Mouse (Mus musculus) forebrain, embryonic 15.5 days (tissue): ENCODE data around the gene Myadm. TPM values are rescaled to one million over a fixed set of nuclear protein-coding genes. Genes with fewer than 3 reads are reported as not detected.
"Not testable (repeated sequence)": the region's sequence is repeated elsewhere in the genome, so short reads cannot be mapped to it uniquely, and the experiment has no call there.

Experiments used
- ATAC-seq: fragments of 200-750 bp; cut with Nextera tagmentation; replicated peaks from 2 replicates; pipeline ENCODE4 v1.8.0; 2017; ENCODE audit warnings: mild to moderate bottlenecking, moderate TSS enrichment, moderate library complexity
- H3K27ac ChIP-seq: fragments of 300-500 bp; sonication (generic); replicated peaks from 2 replicates; pipeline ENCODE4 v1.5.1; 2015; ENCODE audit warnings: mild to moderate bottlenecking, inconsistent platforms
- H3K27me3 ChIP-seq: fragments of 300-500 bp; sonication (generic); 2 replicates; pipeline ENCODE4 v1.6.1; 2015; ENCODE audit warnings: inconsistent platforms
- H3K36me3 ChIP-seq: fragments of 300-500 bp; sonication (generic); 2 replicates; pipeline ENCODE4 v1.6.1; 2015; ENCODE audit warnings: mild to moderate bottlenecking, inconsistent platforms
- H3K4me1 ChIP-seq: fragments of 300-500 bp; sonication (generic); 2 replicates; pipeline ENCODE4 v1.6.1; 2015; ENCODE audit warnings: inconsistent platforms
- H3K4me2 ChIP-seq: fragments of 300-500 bp; sonication (generic); replicated peaks from 2 replicates; pipeline ENCODE4 v1.6.1; 2015; ENCODE audit warnings: mild to moderate bottlenecking, inconsistent platforms
- H3K4me3 ChIP-seq: fragments of 300-500 bp; sonication (generic); 2 replicates; pipeline ENCODE4 v1.5.1; 2015; ENCODE audit warnings: mild to moderate bottlenecking, inconsistent platforms
- H3K9ac ChIP-seq: fragments of 300-500 bp; sonication (generic); replicated peaks from 2 replicates; pipeline ENCODE4 v1.6.1; 2015; ENCODE audit warnings: mild to moderate bottlenecking, inconsistent platforms
- H3K9me3 ChIP-seq: fragments of 300-500 bp; sonication (generic); 2 replicates; pipeline ENCODE4 v1.6.1; 2016; ENCODE audit warnings: inconsistent platforms
- WGBS: fragments of 180-500 bp; shearing (Covaris S2); methylation state at CpG from one replicate; pipeline ENCODE4 v1.1.7; 2015; ENCODE audit warnings: mixed read lengths; 5-methylcytosine and 5-hydroxymethylcytosine counted together
- polyA plus RNA-seq: library from polyadenylated mRNA; unstranded; fragments of >200 nt; fragmentation: Nextera tagmentation; extraction: Ambion mirVana; gene quantifications from 2 replicates; pipeline ENCODE4 v1.2.1, GENCODE M21; 2015

Gene Myadm
- polyA plus RNA-seq, 1 experiment from 2014 or later: 19.6 TPM

DNA sequence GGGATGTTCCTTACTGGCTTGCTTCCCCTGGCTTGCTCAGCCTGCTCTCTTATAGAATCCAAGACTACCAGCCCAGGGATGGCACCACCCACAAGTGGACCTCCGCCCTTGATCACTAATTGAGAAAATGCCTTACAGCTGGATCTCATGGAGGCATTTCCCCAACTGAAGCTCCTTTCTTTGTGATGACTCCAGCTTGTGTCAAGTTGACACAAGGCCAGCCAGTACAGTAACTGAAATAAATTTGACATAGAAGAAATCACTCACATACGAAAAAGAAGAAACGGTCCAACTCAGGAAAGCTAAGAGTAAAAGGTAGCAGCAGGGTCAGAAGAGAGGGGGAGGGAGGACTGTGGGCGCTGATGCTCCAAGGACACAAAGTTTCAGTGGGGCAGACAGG, 12.1 kb upstream of the Myadm start:
- not testable (repeated sequence) for H3K4me3 ChIP-seq, H3K9ac ChIP-seq, H3K36me3 ChIP-seq, H3K4me1 ChIP-seq, H3K4me2 ChIP-seq, ATAC-seq, H3K9me3 ChIP-seq, H3K27ac ChIP-seq, H3K27me3 ChIP-seq
- WGBS: 28% methylated on average over 4 of the region's 4 CpGs

- WGBS: 61% methylated on average over 5 of the region's 5 CpGs
Measured at GRCm38 (mm10) chr7:3280080-3280653, 8.7 kb upstream of the Myadm start.

GRCm38 (mm10) chr7:3280654-3281153, 8.2 kb upstream of the Myadm start:
- Histone ChIP-seq H3K36me3 (no peaks in the 10 kb centered on the region), H3K4me2 (no peak overlapping the region), H3K4me1 (no peaks in the 10 kb centered on the region), H3K27ac (no peak overlapping the region), H3K27me3 (no peaks in the 10 kb centered on the region), H3K9ac (no peak overlapping the region), H3K4me3 (no peak overlapping the region), H3K9me3 (no peaks in the 10 kb centered on the region)
- no peak for ATAC-seq
- 44% methylated on average over 8 of the region's 8 CpGs for WGBS

More at GRCm38 (mm10) chr7:3280080-3280653, 8.7 kb upstream of the Myadm start:
- H3K36me3 ChIP-seq: no peaks in the 10 kb centered on the region
- no peak for ATAC-seq
- no peak overlapping the region for H3K4me2 ChIP-seq
- no peaks in the 10 kb centered on the region for H3K27me3 ChIP-seq
- H3K4me3 ChIP-seq: no peak overlapping the region
- no peak overlapping the region for H3K9ac ChIP-seq
- H3K27ac ChIP-seq: no peak overlapping the region
- no peaks in the 10 kb centered on the region for H3K9me3 ChIP-seq
- no peaks in the 10 kb centered on the region for H3K4me1 ChIP-seq

DNA sequence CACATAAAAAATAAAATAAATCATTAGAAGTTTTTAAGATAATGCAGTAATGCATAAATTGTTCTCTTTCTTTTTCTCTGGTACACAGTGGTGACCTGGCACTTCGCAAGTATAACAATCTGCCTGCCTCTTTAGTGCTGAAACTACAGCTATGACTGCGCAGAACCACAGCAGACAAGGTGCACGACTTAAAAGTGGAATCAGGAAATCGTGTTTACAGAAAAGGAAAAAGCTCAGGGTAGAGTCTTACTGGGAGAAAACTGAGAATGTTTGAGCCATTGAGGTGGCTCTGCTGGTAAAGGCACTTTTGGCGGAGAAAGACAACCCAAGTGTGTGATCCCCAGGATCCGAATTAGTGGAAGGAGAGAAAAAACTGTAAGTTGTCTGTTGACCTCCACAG, 7.1 kb upstream of the Myadm start:
- Histone ChIP-seq H3K4me3 (no peak overlapping the region), H3K4me1 (no peaks in the 10 kb centered on the region), H3K4me2 (no peak overlapping the region), H3K27me3 (no peaks in the 10 kb centered on the region), H3K9me3 (no peaks in the 10 kb centered on the region), H3K27ac (no peak overlapping the region), H3K36me3 (no peaks in the 10 kb centered on the region), H3K9ac (no peak overlapping the region)
- no peak for ATAC-seq
- 88% methylated on average over 6 of the region's 6 CpGs for WGBS

DNA sequence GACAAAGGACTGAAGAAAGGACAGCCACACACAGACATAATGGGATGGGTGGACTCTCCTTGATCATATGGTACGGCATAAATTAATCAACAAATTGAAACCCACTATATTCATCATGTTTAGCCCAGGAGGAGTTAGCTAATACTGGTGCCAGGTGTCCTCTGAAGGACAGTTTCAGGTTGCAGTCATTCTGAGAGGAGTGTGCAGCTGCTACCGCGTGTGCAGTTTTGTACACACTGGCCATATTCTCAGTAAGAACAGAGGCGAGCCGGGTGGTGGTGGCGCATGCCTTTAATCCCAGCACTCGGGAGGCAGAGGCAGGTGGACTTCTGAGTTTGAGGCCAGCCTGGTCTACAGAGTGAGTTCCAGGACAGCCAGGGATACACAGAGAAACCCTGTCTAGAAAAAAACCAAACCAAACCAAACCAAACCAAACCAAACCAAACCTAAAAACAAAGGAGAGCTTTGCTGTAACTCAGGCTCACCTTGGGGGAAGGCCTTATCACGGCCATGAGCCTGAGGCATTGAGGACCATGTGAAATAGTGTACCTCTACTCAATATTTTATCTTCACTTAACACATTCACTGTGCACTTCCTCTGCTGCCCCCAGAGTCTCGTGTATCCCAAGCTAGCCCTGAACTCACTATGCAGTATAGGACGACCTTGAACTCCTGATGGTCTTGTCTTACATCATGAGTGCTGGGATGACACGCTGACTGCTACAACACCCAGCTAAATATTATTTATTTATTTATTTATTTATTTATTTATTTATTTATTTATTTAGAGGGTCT, 5.6 kb upstream of the Myadm start:
- Histone ChIP-seq H3K36me3 (no peaks in the 10 kb centered on the region), H3K4me2 (no peak overlapping the region), H3K27me3 (no peaks in the 10 kb centered on the region), H3K4me1 (no peaks in the 10 kb centered on the region), H3K9ac (no peak overlapping the region), H3K9me3 (no peaks in the 10 kb centered on the region), H3K27ac (no peak overlapping the region), H3K4me3 (no peak overlapping the region)
- ATAC-seq: no peak
- WGBS: 89% methylated on average over 11 of the region's 11 CpGs

GRCm38 (mm10) chr7:3284604-3285003, 4.3 kb upstream of the Myadm start:
- WGBS: 86% methylated on average over 10 of the region's 10 CpGs
- Histone ChIP-seq H3K4me2 (no peak overlapping the region), H3K4me1 (peaks cover 6% of the 10 kb centered on the region), H3K4me3 (no peak overlapping the region), H3K36me3 (no peaks in the 10 kb centered on the region), H3K27ac (no peak overlapping the region), H3K9me3 (no peaks in the 10 kb centered on the region), H3K9ac (no peak overlapping the region), H3K27me3 (no peaks in the 10 kb centered on the region)
- ATAC-seq: no peak

- Histone ChIP-seq H3K4me3 (no peak overlapping the region), H3K4me1 (peaks cover 21% of the 10 kb centered on the region), H3K4me2 (no peak overlapping the region), H3K36me3 (no peaks in the 10 kb centered on the region), H3K27ac (no peak overlapping the region), H3K9me3 (no peaks in the 10 kb centered on the region), H3K9ac (no peak overlapping the region), H3K27me3 (no peaks in the 10 kb centered on the region)
- no peak for ATAC-seq
- 91% methylated on average over 5 of the region's 5 CpGs for WGBS
Measured at GRCm38 (mm10) chr7:3286036-3286435, 2.8 kb upstream of the Myadm start.

DNA sequence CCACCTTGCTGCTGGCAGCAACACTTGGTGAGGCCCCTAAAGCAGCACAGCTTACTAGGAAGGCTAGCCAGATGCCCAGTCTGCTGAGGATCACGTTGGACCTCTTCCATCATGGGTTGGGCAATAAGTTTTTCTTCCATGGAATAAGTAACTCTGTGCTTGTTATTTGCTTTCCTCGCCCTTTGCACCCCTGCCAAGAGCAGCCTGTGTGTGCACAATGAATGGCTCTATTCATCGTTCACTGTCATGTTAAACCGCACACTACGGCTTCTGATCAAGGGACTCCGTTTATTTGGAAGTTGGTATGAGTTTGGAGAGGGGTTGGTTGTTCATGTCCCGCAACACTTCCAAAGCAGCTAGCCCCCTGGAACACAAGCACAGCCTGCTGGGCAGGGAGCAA, 1.7 kb upstream of the Myadm start:
- no peak overlapping the region for H3K4me3 ChIP-seq
- H3K9ac ChIP-seq: no peak overlapping the region
- no peaks in the 10 kb centered on the region for H3K9me3 ChIP-seq
- no peaks in the 10 kb centered on the region for H3K27me3 ChIP-seq
- WGBS: 23% methylated on average over 7 of the region's 7 CpGs
- no peaks in the 10 kb centered on the region for H3K36me3 ChIP-seq
- no peak overlapping the region for H3K27ac ChIP-seq
- H3K4me2 ChIP-seq: no peak overlapping the region
- ATAC-seq: no peak
- H3K4me1 ChIP-seq: peaks cover 32% of the 10 kb centered on the region

DNA sequence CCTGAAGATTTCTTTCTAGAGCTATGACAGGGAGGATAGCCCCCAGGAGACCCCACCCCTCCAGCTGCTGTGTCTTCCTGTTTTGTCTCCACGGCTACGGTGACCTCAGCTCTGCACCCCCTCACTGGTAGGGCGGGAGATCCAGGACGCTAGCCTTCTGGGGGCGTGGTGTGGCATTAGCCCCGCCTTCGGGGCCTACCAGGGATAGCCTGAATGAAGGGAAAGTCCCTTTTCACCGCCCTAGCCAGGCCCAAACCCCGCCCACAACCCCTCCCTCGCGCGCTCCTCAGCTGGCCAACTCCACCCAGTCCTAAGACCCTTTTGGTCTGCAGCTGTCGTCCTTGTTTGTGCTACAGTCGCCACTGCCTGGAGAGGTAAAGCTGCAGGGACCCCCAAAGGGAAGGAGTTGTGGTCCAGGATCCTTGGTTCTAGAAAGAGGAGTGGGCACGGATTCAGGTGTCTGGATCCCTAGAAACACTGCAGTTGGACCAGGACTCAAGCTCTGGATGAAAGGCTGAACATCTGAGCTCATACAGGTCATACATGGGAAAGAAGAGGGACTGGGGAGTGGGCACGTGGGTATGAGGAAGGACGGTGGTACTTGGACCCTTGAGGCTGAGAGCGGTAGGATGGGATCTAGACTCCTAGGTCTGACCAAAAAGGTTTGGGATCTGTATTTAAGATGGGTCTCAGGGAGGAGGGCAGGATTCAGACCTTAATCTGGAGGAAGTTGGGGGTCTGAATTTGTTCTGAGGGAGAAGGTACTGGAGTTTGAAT, 1.6 kb downstream of the Myadm start:
- peak; percentile 85 for ATAC-seq

GRCm38 (mm10) chr7:3291197-3291596, 2.3 kb downstream of the Myadm start:
- Histone ChIP-seq H3K27ac (peak overlapping the region; percentile 85; the same call in 1 of the 2 replicates), H3K27me3 (no peaks in the 10 kb centered on the region), H3K4me2 (peak overlapping the region; percentile 68), H3K9me3 (no peaks in the 10 kb centered on the region), H3K4me3 (peak overlapping the region; percentile 66), H3K36me3 (peaks cover 17% of the 10 kb centered on the region), H3K4me1 (peaks cover 39% of the 10 kb centered on the region), H3K9ac (no peak overlapping the region)
- WGBS: 67% methylated on average over 6 of the region's 6 CpGs
- ATAC-seq: 0 out of 2 replicates have a peak, but pooled peaks have one; percentile 3

More for the DNA sequence above, 1.6 kb downstream of the Myadm start:
- WGBS: 2% methylated on average over 18 of the region's 18 CpGs
- no peaks in the 10 kb centered on the region for H3K27me3 ChIP-seq
- H3K4me1 ChIP-seq: peaks cover 39% of the 10 kb centered on the region
- peaks cover 14% of the 10 kb centered on the region for H3K36me3 ChIP-seq
- no peaks in the 10 kb centered on the region for H3K9me3 ChIP-seq
- peak overlapping the region; percentile 85 for H3K27ac ChIP-seq
- peak overlapping the region; percentile 68 for H3K4me2 ChIP-seq
- H3K4me3 ChIP-seq: peak overlapping the region; percentile 66
- peak overlapping the region; percentile 86 for H3K9ac ChIP-seq

DNA sequence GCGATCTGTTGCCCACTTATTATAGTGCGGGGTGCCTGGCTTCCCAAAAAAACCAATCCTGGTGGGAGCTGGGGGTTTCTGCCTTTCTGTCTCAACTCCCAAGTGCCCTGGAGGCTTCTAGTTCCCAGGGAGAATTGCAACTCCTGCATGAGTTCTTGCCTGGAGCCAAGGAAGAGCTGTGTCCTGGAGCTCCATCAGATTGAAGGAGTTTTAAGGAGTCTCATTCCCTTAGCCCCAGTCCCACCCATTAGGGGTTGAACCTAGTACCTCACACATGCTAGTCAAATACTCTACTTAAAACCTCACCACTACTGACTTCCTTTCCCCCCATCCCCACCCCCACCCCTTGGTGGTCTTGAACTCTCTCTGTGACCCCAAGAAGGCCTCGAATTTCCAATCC, 2.9 kb downstream of the Myadm start:
- H3K4me1 ChIP-seq: peaks cover 39% of the 10 kb centered on the region
- peak overlapping the region; percentile 10; the same call in 1 of the 2 replicates for H3K4me2 ChIP-seq
- no peak overlapping the region for H3K27ac ChIP-seq
- 73% methylated on average over 3 of the region's 3 CpGs for WGBS
- no peaks in the 10 kb centered on the region for H3K9me3 ChIP-seq
- H3K4me3 ChIP-seq: 0 out of 2 replicates have a peak overlapping the region, but pooled peaks have one; percentile 66
- ATAC-seq: no peak
- H3K36me3 ChIP-seq: peaks cover 20% of the 10 kb centered on the region
- no peak overlapping the region for H3K9ac ChIP-seq
- H3K27me3 ChIP-seq: no peaks in the 10 kb centered on the region

DNA sequence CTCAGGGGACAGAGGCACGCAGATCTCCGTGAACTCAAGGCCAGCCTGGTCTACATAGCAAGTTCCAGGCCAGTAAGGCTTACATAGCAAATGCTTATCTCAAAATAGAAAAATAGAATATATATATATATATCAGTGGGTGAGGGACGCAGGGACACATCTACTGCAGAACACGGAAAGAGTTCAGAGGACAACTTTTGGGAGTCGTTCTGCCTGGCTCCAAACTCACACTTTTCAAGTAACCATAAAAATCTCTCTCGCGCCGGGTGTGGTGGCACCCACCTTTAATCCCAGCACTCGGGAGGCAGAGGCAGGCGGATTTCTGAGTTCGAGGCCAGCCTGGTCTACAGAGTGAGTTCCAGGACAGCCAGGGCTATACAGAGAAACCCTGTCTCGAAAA, 3.4 kb downstream of the Myadm start:
- Histone ChIP-seq H3K4me1 (peaks cover 39% of the 10 kb centered on the region), H3K36me3 (peaks cover 25% of the 10 kb centered on the region)
- H3K27me3 ChIP-seq, H3K4me3 ChIP-seq, H3K4me2 ChIP-seq, H3K9ac ChIP-seq, ATAC-seq, H3K9me3 ChIP-seq, H3K27ac ChIP-seq: not testable (repeated sequence)
- 86% methylated on average over 12 of the region's 12 CpGs for WGBS
